Mouse (Mus musculus): ENCODE measurements around the gene Zkscan16.
A peak's percentile ranks its signal among the peaks of the same experiment; 100 is the strongest.

The Zkscan16 gene

DNA sequence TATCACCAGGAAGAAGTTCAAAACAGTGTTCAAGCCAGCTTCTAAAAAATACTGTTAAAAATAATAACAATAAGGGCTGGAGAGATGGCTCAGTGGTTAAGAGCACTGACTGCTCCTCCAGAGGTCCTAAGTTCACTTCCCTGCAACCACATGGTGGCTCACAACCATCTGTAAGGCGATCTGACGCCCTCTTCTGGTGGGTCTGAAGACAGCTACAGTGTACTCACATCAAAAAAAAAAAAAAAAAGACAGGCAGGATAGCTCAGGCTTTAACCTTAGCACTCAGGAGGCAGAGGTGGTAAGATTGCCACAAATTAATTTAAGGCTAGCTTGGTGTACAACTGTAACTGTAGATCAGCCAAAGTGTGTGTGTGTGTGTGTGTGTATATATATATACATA is 57.2 kb downstream of the Zkscan16 start:
- DNase-seq (ENCODE audit: low spot score) = no peak

GRCm38 (mm10) chr4:59002948-59003805 is 59.7 kb downstream of the Zkscan16 start, which contains the start of gene Gm20503:
TSS of gene Gm20503 (plus strand) at chr4:59003210.
- DNase-seq (ENCODE audit: low spot score) = peak; percentile 89

GRCm38 (mm10) chr4:59003806-59004200 is 60.4 kb downstream of the Zkscan16 start:
- DNase-seq (ENCODE audit: low spot score) = no peak

- DNase-seq (ENCODE audit: low spot score) = no peak
These were observed 62.8 kb downstream of the Zkscan16 start for GRCm38 (mm10) chr4:59006211-59006610.

DNA sequence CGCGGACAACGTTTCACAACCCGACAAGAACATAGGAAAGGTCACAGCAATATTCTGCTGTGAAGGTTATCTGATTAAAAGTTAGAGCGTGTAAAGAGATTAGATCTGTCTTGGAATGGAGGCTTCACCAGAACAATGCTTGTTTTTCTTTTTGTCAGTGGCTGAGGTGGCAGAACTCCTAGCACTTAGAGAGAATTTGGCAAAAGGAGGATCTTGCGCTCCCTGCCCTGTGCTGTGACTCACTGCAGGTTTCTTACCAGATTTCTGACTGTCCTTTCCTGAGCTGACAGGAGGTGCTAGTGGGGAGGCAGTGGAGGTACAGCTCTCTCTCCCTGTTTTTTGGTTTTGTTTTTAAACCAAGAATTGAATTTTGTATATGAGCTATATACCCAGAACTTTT is 63.6 kb downstream of the Zkscan16 start:
- DNase-seq (ENCODE audit: low spot score) = no peak
